Mouse (Mus musculus) lung, postnatal 25 days (tissue): ENCODE results near the gene Cort.

Experiments
- DNase-seq: peaks from one replicate; pipeline ENCODE4 v3.0.0; 2022; ENCODE audit warnings: low spot score

Gene Cort

DNA sequence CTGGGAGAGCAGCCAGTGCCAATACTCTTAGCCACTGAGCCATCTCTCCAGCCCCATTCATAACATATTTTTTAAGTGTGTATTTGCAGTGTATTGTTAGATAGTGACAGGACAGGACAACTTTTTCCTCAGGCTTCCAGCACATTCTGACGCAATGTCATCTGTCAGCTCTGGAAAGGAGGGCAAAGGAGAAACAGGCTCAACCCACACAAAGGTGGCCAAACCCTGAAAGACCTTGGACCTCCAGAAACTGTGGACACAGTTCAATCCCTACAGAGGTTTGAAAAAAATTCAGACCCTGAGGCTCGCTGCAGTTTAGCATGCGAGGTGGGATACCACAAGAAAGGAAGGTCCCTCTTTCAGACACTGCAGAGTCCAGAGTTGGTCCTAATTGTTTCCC lies 28.6 kb downstream of the Cort start:
- no peak for DNase-seq

DNA sequence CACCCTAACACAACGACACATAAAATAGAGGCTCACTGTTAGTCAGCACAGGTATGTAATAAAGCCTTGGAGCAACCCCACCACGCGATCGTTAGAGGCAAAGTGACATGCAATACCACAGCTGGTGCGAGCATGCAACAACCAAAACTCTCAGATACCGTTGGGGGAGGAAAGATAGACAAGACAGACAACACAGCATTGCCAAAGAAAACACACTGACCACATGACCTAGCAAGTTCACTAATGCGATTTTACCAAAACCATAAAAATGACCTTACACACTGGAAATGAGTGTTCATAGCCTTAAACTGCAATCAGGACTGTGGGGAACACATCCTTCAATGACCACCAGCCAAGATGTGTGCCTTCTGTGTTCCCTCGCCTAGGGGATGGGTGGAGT lies 35.2 kb downstream of the Cort start:
- DNase-seq, result no peak

DNA sequence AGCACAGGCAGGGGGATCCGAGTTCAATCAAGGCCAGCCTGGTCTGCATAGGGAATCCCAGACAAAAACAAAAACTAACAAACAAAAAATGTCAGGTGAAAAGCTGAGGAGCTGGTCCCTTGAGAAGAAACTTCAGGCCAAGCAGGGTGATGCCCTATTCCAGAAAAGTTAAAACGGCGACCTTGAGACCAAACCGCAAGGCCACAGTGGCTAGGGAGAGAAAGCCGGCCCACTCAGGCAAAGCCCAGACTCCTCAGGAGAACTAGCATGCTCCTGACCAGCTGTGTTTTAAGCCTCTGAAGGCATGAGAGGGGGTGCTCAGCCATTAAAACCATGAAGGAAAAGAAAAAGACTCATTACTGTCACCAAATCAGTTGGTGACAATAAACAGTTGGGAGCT lies 41.2 kb downstream of the Cort start:
- no peak for DNase-seq

DNA sequence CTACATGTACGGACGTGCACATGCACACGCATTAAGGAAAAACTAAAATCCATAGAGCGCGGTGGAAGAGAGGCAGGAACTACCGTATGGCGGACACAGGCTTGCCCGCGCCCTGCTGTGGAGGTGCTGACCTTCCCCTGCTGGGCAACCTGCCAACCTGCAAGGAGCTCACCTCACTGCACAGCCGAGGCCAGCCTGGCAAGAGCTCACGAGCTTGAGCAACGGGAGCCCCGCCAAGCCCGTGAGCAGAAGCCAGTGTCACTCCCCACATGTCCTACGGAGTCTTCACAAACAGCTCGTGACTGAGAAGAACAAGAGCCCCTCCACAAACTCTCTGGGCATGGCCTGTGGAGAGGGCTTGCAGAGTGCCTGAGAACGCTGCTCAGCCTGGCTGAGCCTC lies 45.0 kb downstream of the Cort start:
- peak; percentile 73 for DNase-seq

DNA sequence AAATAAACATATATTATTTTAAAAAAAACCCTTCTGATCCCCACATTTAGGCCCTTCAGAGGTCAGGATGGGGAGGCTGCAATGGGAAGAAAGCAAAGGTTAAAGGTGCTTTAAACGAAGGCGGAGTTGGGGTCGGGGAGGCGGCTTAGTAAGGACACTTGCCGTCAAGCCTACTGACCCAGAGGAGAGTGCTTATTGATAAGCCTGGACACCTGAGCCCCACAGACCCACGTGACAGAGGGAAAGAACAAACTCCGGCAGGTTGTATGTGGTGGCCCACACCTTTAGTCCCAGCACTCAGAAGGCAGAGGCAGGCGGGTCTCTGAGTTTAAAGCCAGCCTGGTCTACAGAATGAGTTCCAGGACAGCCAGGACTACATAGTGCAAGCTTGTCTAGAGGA lies 46.5 kb downstream of the Cort start:
- DNase-seq, result no peak

DNA sequence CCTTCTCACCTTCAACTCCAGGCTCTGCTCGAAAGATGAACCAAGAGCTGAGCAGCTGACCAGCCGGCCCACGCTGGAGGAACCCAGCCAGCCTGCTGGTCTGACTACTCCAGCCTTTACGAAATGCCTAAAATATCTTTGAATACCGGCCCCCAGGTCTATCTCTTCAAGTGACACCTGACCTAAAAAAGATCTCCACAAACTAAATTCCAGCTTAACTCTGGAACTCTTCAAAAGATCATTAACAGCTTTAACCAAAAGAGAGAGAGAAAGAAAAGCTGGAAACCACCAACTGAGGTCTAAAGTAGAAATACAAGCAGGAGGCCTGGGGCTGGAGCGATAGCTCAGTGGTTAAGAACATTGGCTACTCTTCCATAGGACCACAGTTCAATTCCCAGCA lies 46.9 kb downstream of the Cort start:
- DNase-seq, result no peak

DNA sequence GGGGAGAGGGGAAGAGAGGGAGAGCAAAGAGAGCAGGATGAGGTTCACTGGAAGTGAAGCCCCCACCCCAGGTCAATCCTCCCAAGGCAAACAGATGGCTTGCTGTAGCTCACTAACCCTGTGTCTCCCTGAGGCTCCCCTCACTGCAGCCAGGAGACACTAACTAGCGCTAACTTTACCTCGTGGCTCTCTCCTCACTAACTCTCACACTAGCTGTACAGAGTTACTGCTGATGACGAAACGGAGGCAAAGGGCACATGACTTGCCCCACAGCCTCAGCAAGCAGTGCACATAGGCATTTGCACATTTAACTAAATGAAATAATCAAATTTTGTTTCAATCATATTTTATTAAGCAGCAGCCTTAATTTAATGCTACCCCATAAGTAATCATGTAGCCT lies 48.3 kb downstream of the Cort start:
- no peak for DNase-seq

DNA sequence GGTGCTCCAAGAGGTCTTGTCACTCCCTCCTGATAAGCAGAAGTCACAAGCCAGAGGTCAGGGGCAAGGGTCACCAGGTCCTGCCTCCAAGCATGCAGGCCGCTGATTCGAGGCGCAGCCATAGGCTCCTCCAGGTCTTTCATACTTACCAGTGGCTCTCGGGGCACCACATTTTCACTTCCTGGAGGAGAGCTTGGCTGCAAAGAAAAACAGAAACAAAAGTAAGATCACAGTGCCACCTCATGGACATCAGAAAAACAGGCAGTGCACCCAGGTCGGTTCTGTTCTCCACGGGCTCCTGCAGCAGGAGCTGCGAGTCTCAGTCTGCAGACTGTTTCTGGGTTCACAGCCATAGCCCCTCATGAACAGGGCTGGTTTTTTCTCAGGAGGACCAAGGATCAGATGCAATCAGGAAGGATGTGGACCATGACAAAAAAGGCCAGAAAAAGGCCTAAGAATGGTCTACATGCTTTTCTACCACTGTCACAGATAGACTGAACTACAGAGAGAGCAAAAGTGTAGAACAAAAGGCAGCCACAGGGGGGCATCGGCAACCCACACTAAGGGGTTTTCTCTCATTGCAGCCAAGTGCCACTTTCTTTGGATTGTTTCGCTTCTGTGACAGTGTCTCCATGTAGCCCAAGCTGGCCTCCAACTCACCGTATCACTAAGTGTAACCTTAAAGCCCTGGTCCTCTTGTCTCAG lies 50.5 kb downstream of the Cort start:
- DNase-seq, result peak; percentile 86

DNA sequence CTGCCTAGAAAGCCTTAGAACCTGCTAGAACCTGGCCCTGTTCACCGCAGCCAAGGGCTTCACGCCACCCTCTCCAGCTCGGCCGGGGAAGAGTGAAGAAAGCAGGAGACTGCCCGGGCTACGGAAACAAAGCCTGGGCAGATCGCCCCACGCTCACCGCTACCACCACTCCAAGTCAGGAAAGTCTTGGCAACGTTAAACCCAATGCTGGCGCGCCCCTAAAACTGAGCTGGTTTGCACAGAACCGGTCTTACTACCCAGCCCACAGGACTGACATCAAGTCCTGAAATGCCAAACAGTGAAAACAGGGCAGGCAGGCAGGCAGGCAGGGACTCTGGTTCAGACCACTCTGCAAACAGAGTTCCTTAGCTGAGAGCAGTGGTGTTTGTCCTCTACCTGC lies 51.5 kb downstream of the Cort start:
- DNase-seq, result no peak
